Mouse (Mus musculus): ENCODE measurements at regions not wholly inside any gene's neighbourhood (a gene's known extent, or its start where the extent isn't known, plus 50 kb on each side); places are given as distances from the start of the nearest gene placed in this dataset.

DNA sequence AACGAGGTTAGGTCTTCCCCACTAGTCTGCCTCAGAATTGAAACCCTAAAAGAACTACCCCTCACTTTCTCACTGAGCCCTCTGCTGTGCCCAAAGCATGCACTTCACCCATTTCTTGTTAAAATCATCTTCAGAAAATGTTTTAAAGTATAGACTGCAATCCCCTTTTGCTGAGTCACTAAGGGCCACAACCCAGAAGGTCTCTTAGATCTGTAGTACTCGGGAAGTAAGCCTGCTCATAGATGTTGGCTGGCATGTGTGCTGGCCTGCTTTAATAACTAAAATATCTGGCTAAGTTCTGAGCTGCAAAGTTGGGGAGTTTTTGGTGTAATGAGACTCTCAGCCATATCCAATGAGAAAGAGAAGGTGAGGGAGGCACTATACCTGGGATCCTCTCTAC is 329.9 kb downstream of the Insc start:
- no peak for DNase-seq (ENCODE audit: low read depth, low spot score)

DNA sequence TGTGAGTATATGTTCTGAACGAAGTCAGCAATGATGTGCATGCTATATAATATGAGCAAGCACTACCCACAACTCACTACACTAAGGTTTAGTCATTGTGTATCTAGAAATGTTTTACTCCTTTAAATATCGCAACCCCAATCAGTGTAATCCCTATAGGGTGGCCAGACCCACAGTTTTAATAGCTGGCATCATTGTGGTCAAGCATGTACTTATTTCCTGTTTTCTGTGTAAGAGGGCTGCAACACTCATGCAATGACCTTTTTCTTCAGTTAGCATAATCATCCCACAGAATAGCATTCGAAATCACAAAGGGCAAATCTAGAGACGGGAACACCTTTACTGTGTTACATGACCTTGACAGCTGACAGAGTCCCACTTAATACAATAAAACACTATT is 333.3 kb downstream of the Insc start:
- no peak for DNase-seq (ENCODE audit: low read depth, low spot score)

DNA sequence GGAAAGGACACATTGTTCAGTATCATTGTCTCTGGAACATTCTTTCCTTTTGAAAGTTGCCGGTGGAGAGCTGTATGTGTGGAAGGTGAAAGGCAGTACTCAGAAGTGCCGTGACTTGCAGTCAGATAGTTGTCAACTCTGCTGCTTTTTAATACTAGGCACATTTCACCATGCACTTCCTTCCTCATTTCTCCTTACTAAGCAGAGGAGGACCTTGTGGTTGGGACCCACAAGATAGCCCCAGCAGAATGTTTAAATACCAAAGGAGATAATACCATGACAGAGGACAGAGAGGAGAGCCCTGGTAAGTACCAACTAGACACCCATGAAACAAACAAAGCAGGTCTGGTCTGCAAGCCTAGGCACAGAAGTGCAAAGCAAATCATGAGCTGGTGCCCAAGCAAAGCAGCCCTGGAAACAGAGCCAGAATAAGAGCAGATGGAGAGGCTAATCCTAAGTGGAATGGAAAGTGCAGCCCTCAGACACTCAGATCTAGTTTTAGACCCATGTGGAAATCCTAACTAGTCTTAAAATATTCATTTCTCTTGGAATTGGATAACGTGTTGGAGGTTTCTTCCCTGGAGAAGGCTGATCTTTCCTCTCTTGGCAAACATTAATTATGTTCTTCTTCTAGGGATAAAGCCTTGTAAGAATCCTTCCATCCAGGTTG is 341.4 kb downstream of the Insc start:
- DNase-seq (ENCODE audit: low read depth, low spot score), result no peak

DNA sequence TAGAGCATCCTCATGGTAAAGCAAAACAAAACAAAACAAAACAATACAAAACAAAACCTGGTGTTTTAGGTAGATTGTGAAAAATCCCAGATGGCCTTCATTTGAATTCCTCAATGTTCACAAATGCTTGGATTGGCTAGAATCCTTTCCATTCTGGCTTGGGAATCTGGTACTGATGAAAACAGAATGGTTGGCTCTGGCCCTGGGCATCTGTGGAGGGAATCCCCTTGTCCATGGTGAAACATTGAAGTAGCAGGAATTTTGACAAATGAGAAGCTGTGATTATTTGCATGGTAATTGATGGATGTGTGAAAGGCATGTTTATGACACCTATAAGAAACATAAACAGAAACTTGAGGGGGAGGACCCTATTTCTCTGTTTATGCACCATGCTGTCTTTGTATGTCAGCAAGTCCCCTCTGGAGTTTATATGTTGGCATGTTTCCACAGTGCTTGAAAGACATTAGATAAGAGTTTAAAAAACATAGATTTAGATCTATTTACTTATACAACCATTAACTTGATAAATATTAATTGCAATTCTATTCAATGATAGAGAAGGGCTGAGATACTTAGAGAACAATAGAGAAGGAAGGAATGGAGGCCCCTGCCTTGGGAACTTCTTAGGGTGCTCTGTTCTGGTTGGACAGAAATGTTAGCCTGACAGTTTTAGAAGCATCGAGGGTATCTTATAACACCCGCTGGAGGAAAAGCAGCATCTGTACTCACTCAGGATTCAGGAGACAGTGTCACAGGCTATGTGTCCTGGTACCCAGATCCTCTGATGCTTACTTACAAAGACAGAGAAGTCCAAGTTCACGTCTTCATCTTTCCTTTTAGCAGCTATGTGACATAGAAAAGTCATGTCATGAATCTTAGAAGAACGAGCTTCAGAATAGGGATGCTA is 343.3 kb downstream of the Insc start:
- no peak for DNase-seq (ENCODE audit: low read depth, low spot score)

DNA sequence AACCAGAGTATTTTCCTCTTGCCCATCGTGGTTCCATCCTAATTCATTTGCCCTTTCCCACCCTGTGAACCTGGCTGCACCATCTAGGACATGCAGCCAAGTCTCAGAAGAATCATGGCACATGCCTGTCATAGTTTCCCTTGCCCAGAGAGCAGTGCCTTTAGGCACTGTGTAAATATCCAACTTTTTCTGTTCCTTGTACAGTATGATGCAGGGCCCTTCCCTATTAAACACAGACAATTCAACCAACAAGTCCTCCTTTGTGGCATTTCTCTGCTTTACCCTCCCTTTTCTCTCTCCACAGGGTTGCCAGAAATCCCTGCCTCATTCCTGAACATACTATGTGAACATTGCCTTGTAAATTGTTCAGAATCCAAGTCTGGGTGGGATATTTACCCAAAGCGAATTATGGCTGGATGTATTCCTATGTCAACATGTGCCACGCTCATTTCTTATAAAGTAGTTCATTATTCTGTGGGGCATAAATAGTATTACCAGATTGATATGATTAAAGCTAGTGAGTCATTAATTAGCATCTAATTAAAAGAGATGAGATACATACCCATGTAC is 349.1 kb downstream of the Insc start:
- DNase-seq (ENCODE audit: low read depth, low spot score), result no peak

DNA sequence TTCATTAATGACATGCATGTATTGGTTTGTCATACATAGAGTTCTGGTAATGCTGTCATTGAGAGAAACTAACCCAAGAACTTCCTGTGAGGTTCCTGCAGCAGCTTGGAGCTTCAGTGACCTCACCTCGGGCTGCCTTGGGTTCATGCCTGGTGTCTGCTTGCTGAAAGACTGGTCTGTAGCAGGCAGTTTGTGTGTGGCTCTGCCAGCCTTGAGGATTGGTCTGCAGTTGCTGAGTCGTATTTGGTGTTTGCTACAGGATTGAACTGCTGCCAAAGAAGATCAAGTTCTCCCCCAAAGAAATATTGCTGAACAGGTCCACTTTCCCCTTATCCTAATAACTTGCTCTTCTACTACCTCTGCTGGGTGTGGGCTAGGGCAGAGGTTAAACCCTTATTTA is 362.5 kb downstream of the Insc start:
- DNase-seq (ENCODE audit: low read depth, low spot score), result no peak

DNA sequence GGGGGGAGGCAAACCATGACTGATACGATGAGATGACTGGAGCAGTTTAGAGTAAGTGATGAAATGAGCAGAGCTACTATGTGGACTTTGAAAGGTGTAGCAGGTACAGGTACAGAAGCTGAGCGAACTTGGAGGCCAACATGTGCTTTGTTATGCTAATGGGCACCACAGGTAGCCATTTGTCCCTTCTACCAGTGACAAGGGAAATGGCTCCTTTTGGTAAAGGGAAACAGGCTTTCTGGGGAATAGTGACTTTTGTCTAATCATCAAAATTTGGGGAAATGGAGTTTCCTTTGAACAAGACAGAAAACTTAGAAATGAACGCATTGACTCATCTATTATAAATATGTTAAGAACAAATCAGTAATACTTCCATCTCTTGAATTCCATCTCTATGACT is 368.8 kb downstream of the Insc start:
- DNase-seq (ENCODE audit: low read depth, low spot score), result peak; percentile 70

DNA sequence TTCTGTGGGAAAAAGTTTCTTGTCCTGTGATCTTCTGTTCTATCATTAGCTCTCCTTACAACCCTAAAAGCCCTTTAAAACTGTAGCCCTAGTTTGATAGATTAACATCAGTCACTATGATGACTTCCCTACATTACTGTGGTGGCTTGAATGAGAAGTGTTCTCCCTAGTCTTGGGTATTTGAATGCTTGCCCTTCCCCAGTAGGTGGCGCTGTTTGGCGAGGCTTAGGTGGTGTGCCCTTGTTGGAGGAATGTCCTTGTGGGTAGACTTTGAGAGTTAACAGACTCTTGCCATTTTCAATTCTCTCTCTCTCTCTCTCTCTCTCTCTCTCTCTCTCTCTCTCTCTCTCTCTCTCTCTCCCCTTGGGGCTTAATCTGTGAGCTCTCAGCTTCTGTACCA is 379.8 kb downstream of the Insc start:
- peak; percentile 28 for DNase-seq (ENCODE audit: low read depth, low spot score)

DNA sequence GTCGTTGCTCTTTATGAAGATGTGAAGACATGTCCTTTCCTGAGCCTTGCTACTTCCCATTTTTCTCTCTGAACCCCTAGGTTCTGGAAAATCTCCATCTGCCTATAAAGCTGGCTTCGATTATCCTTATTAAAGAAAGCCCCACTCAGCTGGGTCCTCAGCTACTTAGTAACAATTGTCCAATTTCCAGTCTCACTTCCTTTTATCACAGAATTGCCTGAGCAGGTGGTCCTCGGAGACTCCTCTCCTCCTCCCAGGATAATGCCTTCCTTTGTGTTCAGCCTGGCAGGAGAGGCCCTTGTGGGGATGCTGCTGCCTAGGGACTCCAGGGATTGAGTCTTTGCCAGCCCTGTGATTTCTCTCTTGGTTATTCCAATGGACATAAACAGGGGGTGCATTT is 385.5 kb downstream of the Insc start:
- DNase-seq (ENCODE audit: low read depth, low spot score), result no peak

DNA sequence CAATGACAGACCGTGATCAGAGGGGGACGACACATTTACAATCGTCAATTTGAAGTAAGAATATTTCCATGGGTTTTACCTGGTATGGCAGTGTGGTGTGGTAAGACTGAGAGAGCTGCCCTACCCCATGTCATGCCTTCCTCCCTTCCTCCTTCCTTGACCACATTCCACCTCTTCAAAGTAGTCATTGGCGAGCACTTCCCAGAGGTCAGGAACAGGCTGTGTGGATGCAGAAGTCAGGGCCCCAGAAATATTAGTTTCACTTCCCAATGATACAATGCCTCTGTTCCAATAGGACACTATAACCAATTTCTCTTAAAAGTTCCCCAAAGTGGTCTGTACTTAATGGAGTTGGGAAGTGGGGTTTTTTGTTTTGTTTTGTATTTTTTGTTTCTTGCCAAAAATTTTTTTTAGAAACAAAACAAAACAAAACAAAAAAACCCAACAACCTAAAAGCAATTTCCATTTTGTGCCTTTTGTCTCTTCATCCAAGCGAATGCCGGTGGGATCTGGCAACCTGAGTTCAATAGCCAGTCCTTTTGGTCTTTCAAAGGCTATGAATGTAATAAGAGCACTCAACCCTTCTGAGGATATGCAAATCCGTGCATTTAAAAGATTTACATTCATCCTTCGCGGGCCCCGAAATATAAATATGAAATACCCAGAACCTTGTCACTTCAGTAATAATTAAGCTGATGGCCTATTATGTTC is 387.9 kb downstream of the Insc start:
- no peak for DNase-seq (ENCODE audit: low read depth, low spot score)

DNA sequence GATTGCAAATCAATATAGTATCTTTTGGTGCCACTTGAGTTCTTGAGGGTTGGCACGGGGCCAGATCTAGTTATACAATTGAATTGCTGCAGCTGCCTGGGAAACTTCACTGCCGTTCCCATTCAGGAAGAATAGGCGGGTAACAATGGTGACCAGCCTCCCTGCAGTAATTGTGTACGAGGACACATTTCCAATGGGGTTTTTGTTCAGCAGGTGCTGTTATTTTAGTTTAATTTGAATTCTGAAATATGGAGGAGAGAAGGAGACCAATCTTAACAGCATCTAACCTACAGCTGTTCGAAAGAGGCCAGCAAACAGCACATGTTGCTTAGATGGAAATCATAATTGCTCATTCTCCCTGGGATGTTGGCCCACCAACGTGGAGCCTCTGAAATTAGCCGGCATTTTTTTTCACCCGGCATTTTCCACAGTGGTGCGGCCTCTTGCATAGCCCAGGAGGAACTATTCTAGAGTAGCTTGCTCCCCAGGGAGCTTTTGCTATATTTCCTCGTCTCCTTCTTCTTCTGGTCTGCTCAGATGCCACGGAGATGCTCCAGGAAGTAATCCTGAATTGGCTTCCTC is 388.6 kb downstream of the Insc start:
- DNase-seq (ENCODE audit: low read depth, low spot score), result no peak

DNA sequence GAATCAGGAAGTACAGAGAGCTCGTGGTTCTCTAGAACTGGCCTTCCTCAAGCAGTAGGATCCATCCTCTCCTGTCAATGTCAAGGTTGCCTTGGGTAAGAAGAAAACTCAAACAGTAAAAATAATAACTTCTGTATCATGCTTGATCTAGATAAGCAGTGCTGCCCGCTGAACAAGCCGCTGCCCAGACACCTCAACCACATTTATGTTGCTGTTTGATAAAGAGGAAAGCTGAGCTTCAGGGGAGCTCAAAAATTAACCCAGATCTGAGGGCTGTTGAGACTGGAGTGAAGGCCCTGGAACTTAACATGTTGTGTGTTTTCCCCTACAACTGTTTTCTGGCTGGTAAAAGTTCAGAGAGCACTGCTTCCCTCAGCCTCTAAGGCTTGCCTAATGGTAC is 389.1 kb downstream of the Insc start:
- DNase-seq (ENCODE audit: low read depth, low spot score), result no peak

DNA sequence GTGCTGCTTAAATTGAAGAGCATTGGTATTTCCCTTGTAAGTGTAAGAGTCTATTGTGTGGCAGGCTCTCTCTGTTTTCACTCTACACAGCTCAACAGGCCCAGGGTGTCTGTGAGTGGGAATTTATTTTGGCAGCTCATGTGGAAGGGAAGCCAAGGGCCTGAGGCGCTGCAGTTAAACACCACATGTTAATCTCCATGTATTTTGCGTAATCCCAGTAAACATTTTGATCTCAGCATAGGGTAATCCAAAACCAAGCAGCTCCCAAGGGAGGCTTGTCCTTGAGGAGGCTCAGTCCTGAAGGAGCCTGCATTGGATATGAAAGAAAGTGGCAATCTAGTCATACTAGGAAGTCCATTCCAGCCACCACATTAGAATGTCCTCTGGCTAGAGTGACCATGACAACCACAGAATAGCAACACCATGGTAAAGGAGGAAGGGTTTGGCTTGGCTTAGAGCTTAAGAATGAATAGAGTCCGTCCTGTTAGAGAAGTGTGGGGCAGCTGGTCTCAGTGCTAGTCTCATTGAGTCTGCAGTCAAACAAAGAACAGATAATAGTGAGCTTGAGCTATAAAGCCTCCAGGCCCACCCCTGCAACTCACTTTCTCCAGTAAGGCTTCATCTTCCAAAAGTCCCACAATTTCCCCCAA is 391.6 kb downstream of the Insc start:
- no peak for DNase-seq (ENCODE audit: low read depth, low spot score)

DNA sequence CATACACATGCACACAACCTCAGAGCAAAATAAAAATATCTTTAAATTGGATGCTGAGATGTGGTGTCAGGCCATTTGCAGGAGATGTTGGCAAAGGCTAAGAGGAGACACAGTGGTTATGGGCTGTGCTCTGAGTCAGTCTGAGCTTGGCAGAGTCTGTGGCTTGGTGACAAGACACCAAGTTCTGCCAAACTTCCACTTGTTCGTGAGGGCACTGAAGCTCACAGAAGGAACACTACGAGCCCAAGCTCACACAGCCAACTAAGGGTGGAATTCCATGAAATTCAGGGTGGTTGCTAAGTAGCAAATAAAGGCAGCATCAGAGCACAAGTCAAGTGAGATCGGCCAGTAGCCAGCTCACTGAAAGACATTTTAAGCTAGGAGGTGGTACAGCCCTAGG is 396.8 kb downstream of the Insc start:
- no peak for DNase-seq (ENCODE audit: low read depth, low spot score)

DNA sequence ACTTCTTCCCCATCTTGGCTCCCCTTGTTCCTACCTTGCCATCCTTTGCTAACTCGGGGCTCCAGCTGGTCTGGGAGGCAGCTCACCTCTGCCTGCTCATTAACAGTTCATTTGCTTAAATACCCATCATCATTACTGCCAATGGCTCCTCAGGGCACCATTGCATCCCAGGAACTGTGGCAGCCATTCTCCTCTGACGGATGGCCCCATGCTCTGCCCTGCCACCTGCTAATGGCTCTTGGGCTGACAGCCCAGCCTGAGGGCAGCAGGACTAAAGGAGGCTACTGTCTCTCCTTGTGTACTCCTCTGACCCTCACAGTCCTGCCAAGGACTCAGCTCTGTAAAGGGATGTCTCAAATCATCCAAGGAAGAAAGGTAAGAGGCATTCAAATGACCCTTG is 398.7 kb downstream of the Insc start:
- DNase-seq (ENCODE audit: low read depth, low spot score), result no peak

DNA sequence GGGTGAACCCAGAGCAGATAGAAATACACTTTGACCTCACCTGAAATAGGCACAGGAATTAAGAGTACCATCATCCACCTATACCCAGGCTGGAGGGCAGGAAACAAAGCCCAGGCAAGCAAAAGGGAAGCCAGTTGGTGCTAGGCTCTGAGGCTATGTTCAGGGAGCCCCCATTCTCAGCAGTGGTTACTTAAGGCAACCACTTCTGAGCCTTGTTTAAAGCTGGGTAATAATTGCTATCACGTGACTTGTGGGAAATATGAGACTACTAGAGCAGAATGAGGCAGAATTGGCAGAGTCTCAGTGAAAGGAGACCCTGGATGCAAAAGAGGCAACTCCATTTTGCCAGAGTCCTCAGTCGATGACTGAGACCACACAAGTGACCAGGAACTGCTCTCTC is 401.5 kb downstream of the Insc start:
- DNase-seq (ENCODE audit: low read depth, low spot score), result no peak

DNA sequence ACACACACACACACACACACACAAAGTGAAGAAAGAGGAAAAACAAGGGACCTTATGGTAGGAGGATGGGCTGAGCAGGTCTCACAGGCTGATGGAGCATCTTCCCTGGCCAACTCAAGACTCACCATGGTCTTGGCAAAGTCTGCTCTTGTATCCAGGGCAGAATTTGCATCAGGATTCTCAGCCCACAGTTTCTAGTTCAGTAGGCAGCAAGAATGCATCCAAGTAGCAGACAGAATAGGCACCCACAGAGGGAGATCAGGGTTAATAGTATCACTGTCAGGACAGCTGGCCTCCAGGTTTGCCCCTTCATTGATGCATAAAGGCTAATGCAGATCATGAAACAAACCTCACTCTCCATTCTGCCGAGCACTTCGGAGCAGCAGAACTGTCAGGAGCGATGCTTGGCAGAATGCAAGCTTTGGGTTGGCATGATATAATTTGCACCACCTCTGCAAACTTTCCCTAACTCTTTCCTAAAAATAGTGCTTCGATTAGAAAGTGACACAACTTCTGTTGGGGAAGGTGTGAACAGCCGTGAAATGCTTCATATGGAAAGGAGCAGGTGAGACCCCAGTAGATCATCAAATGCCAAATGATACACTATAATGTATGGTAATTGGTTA is 404.0 kb downstream of the Insc start:
- DNase-seq (ENCODE audit: low read depth, low spot score), result no peak

DNA sequence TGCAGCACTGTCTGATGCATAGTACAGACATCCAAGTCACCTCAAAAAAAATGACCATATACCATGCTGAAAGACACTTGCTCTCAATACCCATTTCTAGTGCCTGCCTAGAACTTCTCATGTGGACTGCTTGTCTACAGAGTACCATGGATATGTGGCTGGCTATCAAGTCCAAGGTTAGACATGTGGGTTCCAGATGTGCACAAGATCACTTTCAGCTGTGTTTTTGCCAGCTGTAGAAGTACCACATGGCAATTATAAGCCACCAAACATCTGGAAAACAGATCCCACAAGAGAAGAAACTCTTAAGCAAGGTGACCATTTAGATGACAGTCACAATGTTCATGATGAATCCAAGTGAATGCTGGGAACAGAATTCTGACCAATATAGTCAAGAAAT is 409.8 kb downstream of the Insc start:
- DNase-seq (ENCODE audit: low read depth, low spot score), result no peak

DNA sequence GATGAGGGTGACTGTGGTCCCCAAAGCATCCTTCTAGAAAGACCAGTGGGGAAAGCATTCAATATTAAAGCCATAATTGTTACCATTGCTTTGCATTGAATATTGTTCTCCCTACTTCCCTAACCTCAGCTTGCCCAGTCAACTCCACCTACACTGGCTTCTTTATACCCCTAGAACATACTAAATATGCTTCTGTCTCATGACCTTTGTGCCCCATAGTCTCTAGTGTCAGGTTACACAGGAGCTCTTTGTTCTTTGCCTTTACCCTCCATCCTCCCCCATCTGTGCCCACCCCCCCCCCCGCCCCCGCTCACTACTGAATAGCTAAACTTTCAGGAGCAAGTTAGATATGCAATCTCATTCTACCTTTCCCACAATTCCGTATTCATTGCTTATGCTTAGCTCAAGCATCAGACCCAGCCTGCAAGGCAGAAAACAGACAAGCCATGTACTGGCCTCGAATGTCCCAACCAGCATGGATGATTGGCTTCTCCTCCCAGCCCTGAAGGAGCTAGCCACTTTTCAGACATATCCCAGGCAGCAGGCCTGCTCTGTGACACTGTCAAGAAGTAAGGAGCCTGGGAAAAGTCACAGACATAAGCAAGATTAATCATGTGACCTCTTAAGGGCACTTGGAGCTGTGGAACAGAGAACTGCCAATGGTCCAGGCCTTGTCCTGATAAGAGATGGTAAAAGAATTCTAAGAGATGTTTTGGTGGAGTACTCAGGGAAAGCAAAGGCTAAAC is 410.4 kb downstream of the Insc start:
- no peak for DNase-seq (ENCODE audit: low read depth, low spot score)

DNA sequence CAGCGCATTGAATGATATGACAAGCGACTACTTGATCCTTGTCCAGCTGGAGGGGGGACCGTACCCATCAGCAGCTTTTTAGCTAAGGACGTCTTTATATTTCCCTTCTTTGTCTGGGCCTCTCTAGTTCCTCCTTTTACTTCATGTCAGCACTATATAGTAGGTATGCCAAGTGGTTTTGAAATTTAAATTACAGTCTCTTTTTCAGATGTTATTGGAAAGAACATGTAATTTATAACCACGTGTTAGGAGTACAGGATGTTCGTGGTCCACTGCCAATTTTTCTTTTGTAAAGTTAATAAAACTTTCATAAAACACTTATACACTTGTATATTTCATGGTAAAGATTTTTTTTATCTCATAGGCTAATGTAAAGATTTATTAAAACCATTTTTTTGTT is 426.5 kb downstream of the Insc start:
- no peak for DNase-seq (ENCODE audit: low read depth, low spot score)
